Mouse (Mus musculus): ENCODE data around the gene Vmn1r39.
"Not testable (repeated sequence)": the region's sequence is repeated elsewhere in the genome, so short reads cannot be mapped to it uniquely, and the experiment has no call there.

Gene Vmn1r39

DNA sequence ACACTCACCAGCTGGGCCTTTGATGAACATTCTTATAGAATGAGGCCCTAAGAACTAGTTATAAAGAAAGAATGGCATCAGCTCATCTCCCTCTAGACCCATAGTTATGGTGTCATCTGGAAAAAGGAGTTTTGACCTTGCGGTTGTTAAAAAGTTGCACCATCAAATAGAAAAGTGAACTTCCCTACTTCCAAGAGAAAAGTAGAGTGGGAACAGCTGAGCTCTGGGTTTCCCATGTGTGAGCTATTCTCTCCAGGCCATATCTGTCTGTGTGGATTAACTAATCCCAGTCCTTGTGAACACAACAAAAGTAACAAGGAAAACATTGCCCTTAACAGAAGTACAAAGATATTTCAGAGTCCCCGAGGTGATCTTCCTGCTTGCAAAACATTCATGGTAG lies at the start of gene Vmn1r39:
Gene Vmn1r39 (minus strand): TSS at position 101 of the 400 bp plus-strand sequence.
- DNase-seq (ENCODE audit: low spot score), result no peak

DNA sequence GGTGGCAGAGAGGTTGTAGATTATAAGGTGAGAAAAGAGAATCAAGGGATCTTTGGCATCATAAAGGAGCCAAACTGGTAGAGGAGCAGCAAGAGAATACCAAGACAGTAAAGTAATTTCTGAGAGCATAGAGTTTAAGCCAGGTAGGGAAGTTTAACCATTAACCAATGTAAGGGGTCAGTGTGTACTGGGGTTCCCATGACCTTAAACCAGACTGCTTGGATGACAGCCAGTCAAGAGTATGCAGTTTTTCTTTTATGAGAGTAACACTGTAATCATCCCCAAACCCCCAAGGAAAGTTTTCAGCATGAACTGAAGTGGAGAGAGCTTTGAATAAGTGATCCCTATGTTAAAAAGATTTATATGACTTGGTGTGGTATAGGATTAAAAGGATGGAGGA lies 49.0 kb upstream of the Vmn1r39 start:
- DNase-seq (ENCODE audit: low spot score), result no peak

DNA sequence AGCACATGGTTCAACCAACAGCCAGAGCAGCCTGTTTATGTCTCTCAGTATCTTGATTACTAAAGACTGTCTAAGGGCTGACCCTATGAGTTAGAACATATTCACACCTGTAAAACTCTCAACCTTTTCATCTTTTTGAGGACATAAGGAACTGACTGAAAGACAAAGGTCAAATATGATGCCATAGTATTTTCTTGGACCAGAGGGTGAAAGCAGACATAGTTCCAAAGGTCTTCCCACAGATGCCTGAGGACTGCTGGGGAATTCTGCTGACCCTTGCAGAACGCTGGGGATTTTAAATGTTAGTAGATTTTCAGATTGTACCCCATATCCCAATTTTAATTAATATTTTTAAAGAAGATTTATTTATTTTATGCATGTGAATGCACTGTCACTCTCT lies 47.9 kb upstream of the Vmn1r39 start:
- DNase-seq (ENCODE audit: low spot score), result no peak

DNA sequence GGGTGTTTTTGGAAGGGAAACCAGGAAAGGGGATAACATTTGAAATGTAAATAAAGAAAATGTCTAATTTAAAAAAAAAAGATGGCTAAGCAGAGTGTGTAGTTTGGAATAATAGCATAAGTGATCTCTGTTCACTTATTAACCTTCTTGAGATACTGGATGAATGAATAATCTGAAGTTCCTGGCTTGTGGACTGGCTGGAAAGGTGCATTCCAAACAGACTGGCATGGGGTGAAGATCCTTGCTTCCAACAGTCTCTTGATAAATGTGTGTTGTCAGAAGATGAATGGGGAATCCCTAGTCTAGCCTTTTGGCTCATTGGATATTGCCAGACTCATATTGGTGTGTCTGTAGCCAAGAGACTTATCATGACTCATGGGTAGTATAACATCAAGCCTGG lies 45.8 kb upstream of the Vmn1r39 start:
- DNase-seq (ENCODE audit: low spot score), result no peak

DNA sequence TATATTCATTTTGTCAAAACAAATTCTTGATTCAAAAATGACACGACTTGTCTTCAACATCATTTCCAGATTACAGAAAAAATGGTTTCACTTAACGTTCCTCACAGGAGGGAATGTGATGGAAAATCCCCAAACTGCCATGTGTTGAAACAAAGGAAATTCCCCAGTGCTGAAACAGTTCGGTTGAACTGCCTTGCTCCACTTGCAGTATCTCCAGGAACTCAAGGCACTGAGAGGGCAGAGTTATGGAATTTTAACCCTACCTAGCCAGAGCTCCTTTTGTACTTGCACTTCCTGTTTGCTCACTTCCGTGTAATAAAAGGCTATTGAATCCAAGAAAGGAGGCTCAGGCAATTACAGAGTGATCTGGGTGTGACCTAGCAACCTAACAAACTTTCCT lies 38.5 kb upstream of the Vmn1r39 start:
- DNase-seq (ENCODE audit: low spot score), result no peak

DNA sequence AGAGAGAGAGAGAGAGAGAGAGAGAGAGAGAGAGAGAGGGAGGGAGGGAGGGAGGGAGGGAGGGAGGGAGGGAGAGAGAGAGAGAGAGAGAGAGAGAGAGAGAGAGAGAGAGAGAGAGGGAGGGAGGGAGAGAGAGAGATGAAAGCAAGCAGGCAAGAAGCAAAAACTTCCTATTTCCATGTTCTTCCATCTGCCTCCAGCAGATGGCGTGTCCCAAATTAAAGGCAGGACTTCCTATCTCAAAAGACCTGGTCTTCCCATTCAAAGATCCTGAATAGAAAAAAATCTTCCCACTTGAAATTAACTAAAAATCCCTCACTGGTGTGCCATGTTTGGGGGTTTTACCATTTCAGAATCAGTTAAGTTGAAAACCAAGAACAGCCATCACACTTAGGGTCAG lies 30.2 kb upstream of the Vmn1r39 start:
- peak; percentile 15 for DNase-seq (ENCODE audit: low spot score)

DNA sequence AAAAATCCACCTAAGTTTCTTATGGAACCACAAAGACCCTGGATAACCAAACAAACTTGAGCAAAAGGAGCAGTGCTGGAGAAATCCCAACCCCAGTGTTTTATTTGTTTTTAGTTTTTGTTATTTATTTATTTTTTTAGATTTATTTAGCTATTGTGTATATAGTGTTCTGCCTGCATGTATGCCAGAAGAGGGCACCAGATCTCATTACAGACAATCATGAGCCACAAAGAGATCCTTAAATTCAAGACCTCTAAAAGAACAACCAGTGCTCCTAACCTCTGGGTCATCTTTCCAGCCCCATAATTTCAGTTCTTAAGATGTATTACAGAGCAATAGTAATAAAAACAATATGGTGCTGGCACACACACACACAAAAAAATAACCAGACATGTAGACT lies 26.5 kb upstream of the Vmn1r39 start:
- DNase-seq (ENCODE audit: low spot score), result no peak

DNA sequence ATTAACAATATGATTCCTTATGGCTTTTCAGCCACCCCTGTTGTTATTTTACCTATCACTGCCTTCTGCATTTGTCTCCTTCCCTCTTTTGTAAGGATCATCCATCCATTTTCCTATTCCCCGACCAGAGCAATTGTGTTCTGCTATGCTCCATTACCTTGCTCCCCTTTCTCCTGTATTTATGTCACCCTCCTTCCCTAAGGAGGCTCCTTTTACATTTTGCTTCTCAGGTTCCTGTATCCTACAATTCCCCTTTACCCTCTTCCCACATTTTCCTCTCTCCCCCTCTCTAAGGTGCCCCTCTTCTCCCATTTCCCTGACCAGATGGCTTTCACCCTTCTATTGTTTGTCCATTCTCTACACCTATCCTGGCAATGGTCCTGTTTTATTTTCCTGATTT lies 4.1 kb downstream of the Vmn1r39 start:
- no peak for DNase-seq (ENCODE audit: low spot score)

DNA sequence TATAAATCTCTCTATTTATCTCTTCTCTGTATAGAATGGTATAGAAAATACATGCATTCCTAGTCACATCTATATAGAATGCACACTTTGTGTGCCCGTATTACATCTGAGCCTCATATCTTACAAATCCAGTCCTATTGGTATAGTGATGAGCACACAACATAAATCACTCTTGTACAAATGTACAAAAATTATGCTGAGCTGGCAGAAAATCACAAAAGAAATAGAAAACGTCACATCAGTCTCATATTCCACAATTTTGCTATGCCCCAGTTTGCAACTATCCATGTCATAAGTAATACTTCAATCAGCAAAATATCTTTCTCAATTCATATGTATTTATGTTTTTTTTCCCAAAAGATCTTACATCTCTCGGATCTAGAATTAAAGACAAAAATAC lies 4.7 kb downstream of the Vmn1r39 start:
- no peak for DNase-seq (ENCODE audit: low spot score)

DNA sequence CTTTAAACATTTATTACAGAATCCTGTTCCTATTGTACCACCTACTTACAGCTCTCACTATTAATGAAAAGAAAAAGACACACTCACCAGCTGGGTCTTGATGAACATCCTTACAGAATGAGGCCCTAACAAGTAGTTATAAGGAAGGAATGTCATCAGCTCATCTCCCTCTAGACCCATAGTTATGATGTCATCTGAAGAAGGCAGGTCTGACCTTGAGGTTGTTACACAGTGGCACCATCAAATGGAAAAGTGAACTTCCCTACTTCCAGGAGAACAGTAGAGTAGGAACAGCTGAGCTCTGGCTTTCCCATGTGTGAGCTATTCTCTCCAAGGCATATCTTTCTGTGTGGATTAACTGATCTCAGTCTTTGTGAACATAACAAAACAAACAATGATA lies 27.9 kb downstream of the Vmn1r39 start, which contains the start of gene Vmn1r38:
Gene Vmn1r38 (minus strand): TSS at position 101 of the 400 bp plus-strand sequence.
- DNase-seq (ENCODE audit: low spot score), result not testable (repeated sequence)

Data from testis, postnatal 14 days (tissue).